Comparison of ENCODE assay signal across 19 mouse cellular contexts in genomic region chr14:24919056-24919455, GRCm38 (mm10).
"Had no signal": no experiment of that assay in that cellular context is flagged by ENCODE, and none has a peak within 500 bp of the region (broad histone marks: within the 10 kb centered on the region; RNA-seq: fewer than 3 reads in every experiment).

No protein-coding gene starts in this region.

- H3K9me3 ChIP-seq: midbrain, embryonic 10.5 days; midbrain, embryonic 12.5 days; neural tube, embryonic 13.5 days; neural tube, embryonic 15.5 days had no signal

- H3K4me2 ChIP-seq: lung, embryonic 14.5 days; midbrain, embryonic 12.5 days; neural tube, embryonic 13.5 days; neural tube, embryonic 15.5 days had no signal

- ATAC-seq: midbrain, embryonic 16.5 days had no signal

- H3K27ac ChIP-seq: midbrain, embryonic 10.5 days; midbrain, embryonic 12.5 days; neural tube, embryonic 13.5 days; neural tube, embryonic 15.5 days had no signal

- H3K9ac ChIP-seq: lung, embryonic 14.5 days; midbrain, embryonic 12.5 days; neural tube, embryonic 13.5 days; neural tube, embryonic 15.5 days had no signal

- H3K36me3 ChIP-seq: midbrain, embryonic 10.5 days; midbrain, embryonic 12.5 days; neural tube, embryonic 13.5 days; neural tube, embryonic 15.5 days had no signal

- DNase-seq: lung, adult 18-20 months; lung, embryonic 14.5 days; lung, postnatal 10 days; lung, postnatal 4 days; midbrain, embryonic 14.5 days; retina, postnatal 1 day; right cerebral cortex, adult 18-20 months; right cerebral cortex, postnatal 25 days; right cerebral cortex, postnatal 4 days; spleen, adult 18-20 months; thymus, adult 18-20 months; thymus, postnatal 14 days; thymus, postnatal 36 days had no signal

- H3K27me3 ChIP-seq: midbrain, embryonic 12.5 days; neural tube, embryonic 13.5 days; neural tube, embryonic 15.5 days had no signal

- H3K4me3 ChIP-seq: midbrain, embryonic 10.5 days; midbrain, embryonic 12.5 days; myocyte; neural tube, embryonic 13.5 days; neural tube, embryonic 15.5 days had no signal

- H3K4me1 ChIP-seq: neural tube, embryonic 15.5 days had no signal
